Mouse (Mus musculus) brain, embryonic 14.5 days (tissue): ENCODE results near the gene Apoc4. TPM values are rescaled to one million over a fixed set of nuclear protein-coding genes. Genes with fewer than 3 reads are reported as not detected.

Source experiments
- DNase-seq: peaks from one replicate; pipeline ENCODE4 v3.0.0-alpha.2; 2011; ENCODE audit warnings: low read depth
- CTCF ChIP-seq: fragments of 200-500 bp; IDR thresholded peaks from 2 replicates; pipeline ENCODE4 v1.5.1; 2012; ENCODE audit warnings: inconsistent platforms, mild to moderate bottlenecking, moderate library complexity, borderline replicate concordance; ENCODE audit not compliant: insufficient read depth, insufficient read length; ENCODE audit errors: extremely low read depth
- POLR2A ChIP-seq: fragments of 200-500 bp; IDR thresholded peaks from 2 replicates; pipeline ENCODE4 v1.6.1; 2012; ENCODE audit warnings: mild to moderate bottlenecking, inconsistent platforms, borderline replicate concordance; ENCODE audit not compliant: poor library complexity, insufficient read depth, insufficient read length, severe bottlenecking; ENCODE audit errors: extremely low read depth
- polyA plus RNA-seq: library from polyadenylated mRNA; depleted of rRNA; stranded (reverse); fragments of >200 nt; gene quantifications from 2 replicates; pipeline ENCODE4 v1.2.3, GENCODE M21; 2012; rRNA removed

The Apoc4 gene
- polyA plus RNA-seq, 1 experiment: not detected

GRCm38 (mm10) chr7:19628536-19629360 lies 52.5 kb downstream of the Apoc4 start:
- no peak for TF ChIP-seq POLR2A
- TF ChIP-seq CTCF: no peak
- DNase-seq: peak; percentile 89

DNA sequence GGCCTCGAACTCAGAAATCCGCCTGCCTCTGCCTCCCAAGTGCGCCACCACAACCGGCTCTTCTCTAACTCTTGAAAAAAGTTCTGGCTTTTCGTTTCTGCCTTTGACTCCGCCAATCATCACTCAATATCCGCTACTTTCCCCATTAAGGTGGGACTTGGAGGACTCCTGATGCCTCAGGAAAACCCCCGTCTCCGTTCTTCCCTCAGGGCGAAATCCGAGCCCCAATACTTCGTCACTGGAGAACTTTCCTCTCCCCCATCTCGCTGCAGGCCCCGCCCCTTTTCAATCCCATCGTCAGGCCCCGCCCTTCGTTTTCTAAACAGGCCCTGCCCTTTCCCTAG lies 53.1 kb downstream of the Apoc4 start:
- no peak for DNase-seq
- TF ChIP-seq CTCF (no peak), POLR2A (no peak)

Other genes starting within 250 kb of the Apoc4 start
- 50.7 and 67.0 TPM in 2 replicates for gene Mark4, start 222.7 kb downstream of the Apoc4 start, polyA plus RNA-seq
- 0.91 and 1.0 TPM in 2 replicates for gene Exoc3l2, start 218.1 kb downstream of the Apoc4 start, polyA plus RNA-seq
- gene Bloc1s3, start 173.1 kb downstream of the Apoc4 start, polyA plus RNA-seq: 11.2 and 14.6 TPM in 2 replicates
- 29.0 and 38.3 TPM in 2 replicates for gene Trappc6a, start 173.1 kb downstream of the Apoc4 start, polyA plus RNA-seq
- gene Nkpd1, start 163.6 kb downstream of the Apoc4 start, polyA plus RNA-seq: 0.51 and 0.68 TPM in 2 replicates
- gene Ppp1r37, start 118.4 kb downstream of the Apoc4 start, polyA plus RNA-seq: 116 and 136 TPM in 2 replicates
- gene Zfp296, start 104.2 kb downstream of the Apoc4 start, polyA plus RNA-seq: 1.4 and 1.6 TPM in 2 replicates
- gene Gemin7, start 103.9 kb downstream of the Apoc4 start, polyA plus RNA-seq: 67.3 and 72.9 TPM in 2 replicates
- 154 and 197 TPM in 2 replicates for gene Clasrp, start 77.0 kb downstream of the Apoc4 start, polyA plus RNA-seq
- gene Relb, start 52.0 kb downstream of the Apoc4 start, polyA plus RNA-seq: 4.8 and 5.3 TPM in 2 replicates
- 89.4 and 114 TPM in 2 replicates for gene Clptm1, start 16.4 kb downstream of the Apoc4 start, polyA plus RNA-seq
- 0.30 TPM in 2 replicates for gene Apoc2, start 3.5 kb downstream of the Apoc4 start, polyA plus RNA-seq
- gene Gm44805, start 56 bp downstream of the Apoc4 start, polyA plus RNA-seq: not detected in 2 replicates
- gene Apoc1, start 11.2 kb upstream of the Apoc4 start, polyA plus RNA-seq: 0.81 and 2.0 TPM in 2 replicates
- gene Apoe, start 17.7 kb upstream of the Apoc4 start, polyA plus RNA-seq: 235 and 295 TPM in 2 replicates
- gene Tomm40, start 34.0 kb upstream of the Apoc4 start, polyA plus RNA-seq: 111 and 131 TPM in 2 replicates
- 39.7 and 45.2 TPM in 2 replicates for gene Nectin2, start 69.0 kb upstream of the Apoc4 start, polyA plus RNA-seq
- 13.8 and 19.5 TPM in 2 replicates for gene Bcam, start 89.5 kb upstream of the Apoc4 start, polyA plus RNA-seq
- gene Cblc, start 115.3 kb upstream of the Apoc4 start, polyA plus RNA-seq: 0.33 and 0.58 TPM in 2 replicates
- 0.47 and 0.92 TPM in 2 replicates for gene Bcl3, start 141.3 kb upstream of the Apoc4 start, polyA plus RNA-seq
- gene Gm19345, start 170.5 kb upstream of the Apoc4 start, polyA plus RNA-seq: 17.1 and 18.8 TPM in 2 replicates
- not detected in 2 replicates for gene Ceacam16, start 179.8 kb upstream of the Apoc4 start, polyA plus RNA-seq
- gene Ceacam19, start 206.5 kb upstream of the Apoc4 start, polyA plus RNA-seq: 0.03 and 0.15 TPM in 2 replicates
- 8.1 and 11.9 TPM in 2 replicates for gene Pvr, start 239.7 kb upstream of the Apoc4 start, polyA plus RNA-seq